Mouse (Mus musculus): Measurements from ENCODE around the gene Clgn. TPM values are rescaled to one million over a fixed set of nuclear protein-coding genes. Genes with fewer than 3 reads are reported as not detected.

The Clgn gene
- 10 to 100 TPM in 1 of 2 experiments, 1 to 10 TPM in 1; 8.3 to 10.4 TPM for total RNA-seq (2021)

GRCm38 (mm10) chr8:83389316-83390005 is at the start of gene Clgn:
Clgn (plus strand) TSS chr8:83389867.
- intact Hi-C loops (cut with DNase I) = no loop called here
- DNase-seq (ENCODE audit: low spot score in 2 of 2) = peak; percentile 71 to 79

GRCm38 (mm10) chr8:83342076-83342475 is 47.6 kb upstream of the Clgn start:
- intact Hi-C loops (cut with DNase I) = loop anchor here (5.0 to 10.0 kb wide), 3 partner anchors 75 to 487 kb away; no protein-coding TSS in a partner anchor

GRCm38 (mm10) chr8:83342693-83343092 is 47.0 kb upstream of the Clgn start:
- intact Hi-C loops (cut with DNase I) = loop anchor here (5.0 to 10.0 kb wide), 3 partner anchors 75 to 488 kb away; no protein-coding TSS in a partner anchor
- DNase-seq (ENCODE audit: low spot score in 2 of 2) = no peak

More at GRCm38 (mm10) chr8:83342076-83342475, 47.6 kb upstream of the Clgn start:
- DNase-seq (ENCODE audit: low spot score in 2 of 2) = no peak

GRCm38 (mm10) chr8:83348263-83348662 is 41.4 kb upstream of the Clgn start, which contains the start of gene Mgat4d:
Mgat4d (plus strand) TSS chr8:83348471.
- no peak for DNase-seq (ENCODE audit: low spot score in 2 of 2)
- intact Hi-C loops (cut with DNase I) = loop anchor here (10.0 kb wide), 1 partner anchor 493 kb away; no protein-coding TSS in a partner anchor

- intact Hi-C loops (cut with DNase I) = no loop called here
- DNase-seq (ENCODE audit: low spot score in 2 of 2) = no peak
Observed at GRCm38 (mm10) chr8:83351315-83351714, 38.4 kb upstream of the Clgn start.

GRCm38 (mm10) chr8:83363156-83363769 is 26.4 kb upstream of the Clgn start:
- no peak for DNase-seq (ENCODE audit: low spot score in 2 of 2)
- intact Hi-C loops (cut with DNase I) = no loop called here

- no peak for DNase-seq (ENCODE audit: low spot score in 2 of 2)
- intact Hi-C loops (cut with DNase I) = no loop called here
Observed at GRCm38 (mm10) chr8:83377231-83377630, 12.4 kb upstream of the Clgn start.

GRCm38 (mm10) chr8:83380141-83380540 is 9.5 kb upstream of the Clgn start:
- intact Hi-C loops (cut with DNase I) = no loop called here
- DNase-seq (ENCODE audit: low spot score in 2 of 2) = no peak

GRCm38 (mm10) chr8:83381016-83381415 is 8.7 kb upstream of the Clgn start:
- no peak for DNase-seq (ENCODE audit: low spot score in 2 of 2)
- intact Hi-C loops (cut with DNase I) = no loop called here

GRCm38 (mm10) chr8:83382850-83383249 is 6.8 kb upstream of the Clgn start:
- no peak for DNase-seq (ENCODE audit: low spot score in 2 of 2)
- intact Hi-C loops (cut with DNase I) = no loop called here

- intact Hi-C loops (cut with DNase I) = no loop called here
- DNase-seq (ENCODE audit: low spot score in 2 of 2) = no peak
Observed at GRCm38 (mm10) chr8:83390006-83390701, 487 bp downstream of the Clgn start.

GRCm38 (mm10) chr8:83392521-83392920 is 2.9 kb downstream of the Clgn start:
- no peak for DNase-seq (ENCODE audit: low spot score in 2 of 2)
- intact Hi-C loops (cut with DNase I) = no loop called here

GRCm38 (mm10) chr8:83394325-83394724 is 4.7 kb downstream of the Clgn start:
- intact Hi-C loops (cut with DNase I) = no loop called here
- DNase-seq (ENCODE audit: low spot score in 2 of 2) = no peak

- intact Hi-C loops (cut with DNase I) = no loop called here
- no peak for DNase-seq (ENCODE audit: low spot score in 2 of 2)
Observed at GRCm38 (mm10) chr8:83396680-83397079, 7.0 kb downstream of the Clgn start.

GRCm38 (mm10) chr8:83397726-83398125 is 8.1 kb downstream of the Clgn start:
- intact Hi-C loops (cut with DNase I) = no loop called here
- no peak for DNase-seq (ENCODE audit: low spot score in 2 of 2)

- intact Hi-C loops (cut with DNase I) = loop anchor here (10.0 kb wide), 1 partner anchor 141 kb away; no protein-coding TSS in a partner anchor
- no peak for DNase-seq (ENCODE audit: low spot score in 2 of 2)
Observed at GRCm38 (mm10) chr8:83405548-83405947, 15.9 kb downstream of the Clgn start.

GRCm38 (mm10) chr8:83406836-83407235 is 17.2 kb downstream of the Clgn start:
- DNase-seq (ENCODE audit: low spot score in 2 of 2) = no peak
- intact Hi-C loops (cut with DNase I) = loop anchor here (10.0 kb wide), 1 partner anchor 142 kb away; no protein-coding TSS in a partner anchor

GRCm38 (mm10) chr8:83408496-83408895 is 18.8 kb downstream of the Clgn start:
- intact Hi-C loops (cut with DNase I) = loop anchor here (10.0 kb wide), 1 partner anchor 144 kb away; no protein-coding TSS in a partner anchor

GRCm38 (mm10) chr8:83416878-83417277 is 27.2 kb downstream of the Clgn start:
- DNase-seq (ENCODE audit: low spot score in 2 of 2) = no peak
- intact Hi-C loops (cut with DNase I) = no loop called here

More at GRCm38 (mm10) chr8:83408496-83408895, 18.8 kb downstream of the Clgn start:
- DNase-seq (ENCODE audit: low spot score in 2 of 2) = no peak

GRCm38 (mm10) chr8:83417970-83418369 is 28.3 kb downstream of the Clgn start:
- intact Hi-C loops (cut with DNase I) = no loop called here
- DNase-seq (ENCODE audit: low spot score in 2 of 2) = no peak

Measured in left cerebral cortex, postnatal 36 days (tissue).